Mouse (Mus musculus): ENCODE data around the gene Fdx1l. TPM values are rescaled to one million over a fixed set of nuclear protein-coding genes. Genes with fewer than 3 reads are reported as not detected.

Gene Fdx1l
- polyA plus RNA-seq, 1 experiment from 2014 or later: 57.3 TPM

GRCm38 (mm10) chr9:21032491-21032890 lies 40.9 kb downstream of the Fdx1l start:
- no peak for ATAC-seq
- H3K27me3 ChIP-seq (replicated peaks): peaks cover 67% of the 10 kb centered on the region
- H3K4me1 ChIP-seq (replicated peaks): peaks cover 60% of the 10 kb centered on the region
- H3K36me3 ChIP-seq: no peaks in the 10 kb centered on the region
- H3K27ac ChIP-seq: no peak overlapping the region
- H3K4me3 ChIP-seq (replicated peaks): peak overlapping the region; percentile 55
- no peaks in the 10 kb centered on the region for H3K9me3 ChIP-seq
- H3K4me2 ChIP-seq (replicated peaks): peak overlapping the region; percentile 99
- H3K9ac ChIP-seq: peak overlapping the region; percentile 50; the same call in 1 of the 2 replicates
- 3% methylated on average over 7 of the region's 7 CpGs for WGBS

- under 1% methylated on average over 34 of the region's 35 CpGs for WGBS
- Histone ChIP-seq H3K4me2 (replicated peaks) (peak within 1 kb of the TSS; percentile 99), H3K4me1 (replicated peaks) (peaks cover 55% of the 10 kb centered on the region), H3K9me3 (no peaks in the 10 kb centered on the region), H3K27ac (no peak within 1 kb of the TSS), H3K9ac (peak within 1 kb of the TSS; percentile 50), H3K27me3 (replicated peaks) (peaks cover 62% of the 10 kb centered on the region), H3K36me3 (no peaks in the 10 kb centered on the region), H3K4me3 (replicated peaks) (peak within 1 kb of the TSS; percentile 55)
- ATAC-seq: no peak
These were observed 41.5 kb downstream of the Fdx1l start, which contains the start of gene Icam5 for GRCm38 (mm10) chr9:21031896-21032351. Gene Icam5, plus strand, starts transcription at chr9:21032073.

DNA sequence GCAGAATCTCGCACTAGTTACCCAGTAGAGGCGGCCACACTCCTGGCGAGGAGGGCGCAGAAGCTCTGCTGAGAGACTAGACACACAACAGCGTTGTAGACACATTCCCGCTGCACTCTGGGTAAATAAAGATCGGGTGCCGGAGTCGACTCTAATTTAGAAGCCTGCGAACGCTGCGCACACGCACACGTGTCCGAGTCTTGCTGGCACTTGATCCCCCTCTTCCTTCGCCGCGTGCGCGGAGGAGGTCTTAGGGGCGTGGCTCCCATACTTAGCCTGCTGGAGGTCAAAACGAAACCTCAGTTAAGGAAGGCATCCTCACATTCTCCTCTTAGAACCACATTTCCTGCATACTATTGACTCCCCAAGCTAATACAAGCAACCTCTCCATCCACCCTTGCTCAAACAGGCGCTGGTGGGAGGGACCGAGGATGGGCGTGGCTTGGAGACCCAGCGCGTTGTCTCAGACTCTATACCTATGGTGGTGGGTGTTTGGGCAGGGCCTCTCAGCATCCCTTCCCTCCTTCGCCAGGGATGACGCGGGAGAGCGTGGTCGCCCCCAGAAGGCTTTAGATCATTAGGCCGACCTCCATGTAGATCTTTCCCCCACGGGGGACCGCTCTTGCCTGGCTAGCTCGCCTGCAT lies 42.0 kb downstream of the Fdx1l start:
- Histone ChIP-seq H3K9ac (0 out of 2 replicates have a peak overlapping the region, but pooled peaks have one; percentile 14), H3K4me3 (replicated peaks) (peak overlapping the region; percentile 49), H3K36me3 (no peaks in the 10 kb centered on the region), H3K27me3 (replicated peaks) (peaks cover 56% of the 10 kb centered on the region), H3K4me2 (replicated peaks) (peak overlapping the region; percentile 99), H3K9me3 (no peaks in the 10 kb centered on the region), H3K27ac (no peak overlapping the region), H3K4me1 (replicated peaks) (peaks cover 49% of the 10 kb centered on the region)
- WGBS: under 1% methylated on average over 36 of the region's 36 CpGs
- ATAC-seq: peak; percentile 27

DNA sequence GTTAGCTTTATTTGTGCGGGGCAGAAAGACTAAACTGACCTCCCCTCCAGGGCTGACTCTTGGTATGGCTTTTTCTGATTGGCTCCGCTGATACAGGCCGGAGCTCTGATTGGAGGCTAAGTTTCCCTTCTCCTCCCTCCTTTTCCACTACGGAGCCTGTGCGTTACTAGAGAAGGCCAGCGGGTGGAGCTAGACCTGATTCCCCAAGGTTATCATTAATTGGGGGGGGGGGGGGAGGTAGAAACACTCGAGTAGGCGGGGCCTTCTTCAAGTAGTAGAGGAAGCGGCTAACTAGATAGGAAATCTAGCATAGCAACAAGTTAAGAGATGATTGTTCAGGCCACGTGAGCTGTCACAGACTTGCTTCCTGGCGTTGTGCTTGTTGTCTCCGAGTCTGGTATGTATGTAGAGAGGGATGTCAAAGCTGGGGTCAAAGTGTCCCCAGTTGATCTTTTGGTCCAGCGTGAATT lies 42.6 kb downstream of the Fdx1l start:
- Histone ChIP-seq H3K9me3 (no peaks in the 10 kb centered on the region), H3K27me3 (replicated peaks) (peaks cover 51% of the 10 kb centered on the region), H3K4me3 (replicated peaks) (peak overlapping the region; percentile 49), H3K9ac (no peak overlapping the region), H3K4me2 (replicated peaks) (peak overlapping the region; percentile 99), H3K36me3 (no peaks in the 10 kb centered on the region), H3K4me1 (replicated peaks) (peaks cover 46% of the 10 kb centered on the region), H3K27ac (no peak overlapping the region)
- ATAC-seq: peak; percentile 76
- WGBS: under 1% methylated on average over 13 of the region's 13 CpGs

DNA sequence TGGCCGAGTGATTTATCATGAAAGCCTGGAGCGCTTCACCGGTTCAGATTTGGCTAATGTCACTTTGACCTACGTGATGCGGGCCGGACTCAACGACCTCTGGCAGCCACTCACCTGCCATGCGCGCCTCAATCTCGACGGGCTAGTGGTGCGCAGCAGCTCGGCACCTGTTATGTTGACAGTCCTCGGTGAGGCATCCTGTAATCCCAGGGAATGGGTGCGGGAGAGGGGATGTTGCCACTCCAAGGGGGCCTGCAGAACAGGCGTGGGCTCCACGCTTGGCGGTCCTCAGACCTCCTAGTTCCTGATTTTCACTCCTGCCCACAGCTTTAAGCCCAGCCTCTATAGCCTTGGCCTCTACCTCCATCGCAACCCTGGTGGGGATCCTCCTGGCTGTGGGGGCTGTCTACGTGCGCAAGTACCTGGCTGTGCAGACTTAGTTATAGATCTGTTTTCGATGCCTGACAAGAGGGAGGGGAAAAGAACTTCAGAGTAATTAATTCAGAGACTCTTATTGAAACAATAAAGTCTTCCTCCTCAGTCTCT lies 43.3 kb downstream of the Fdx1l start:
- Histone ChIP-seq H3K9me3 (no peaks in the 10 kb centered on the region), H3K4me3 (replicated peaks) (peak overlapping the region; percentile 49), H3K9ac (peak overlapping the region; percentile 54; the same call in 1 of the 2 replicates), H3K36me3 (no peaks in the 10 kb centered on the region), H3K27me3 (replicated peaks) (peaks cover 44% of the 10 kb centered on the region), H3K27ac (no peak overlapping the region), H3K4me1 (replicated peaks) (peaks cover 46% of the 10 kb centered on the region), H3K4me2 (replicated peaks) (peak overlapping the region; percentile 99)
- 26% methylated on average over 22 of the region's 22 CpGs for WGBS
- ATAC-seq: no peak

DNA sequence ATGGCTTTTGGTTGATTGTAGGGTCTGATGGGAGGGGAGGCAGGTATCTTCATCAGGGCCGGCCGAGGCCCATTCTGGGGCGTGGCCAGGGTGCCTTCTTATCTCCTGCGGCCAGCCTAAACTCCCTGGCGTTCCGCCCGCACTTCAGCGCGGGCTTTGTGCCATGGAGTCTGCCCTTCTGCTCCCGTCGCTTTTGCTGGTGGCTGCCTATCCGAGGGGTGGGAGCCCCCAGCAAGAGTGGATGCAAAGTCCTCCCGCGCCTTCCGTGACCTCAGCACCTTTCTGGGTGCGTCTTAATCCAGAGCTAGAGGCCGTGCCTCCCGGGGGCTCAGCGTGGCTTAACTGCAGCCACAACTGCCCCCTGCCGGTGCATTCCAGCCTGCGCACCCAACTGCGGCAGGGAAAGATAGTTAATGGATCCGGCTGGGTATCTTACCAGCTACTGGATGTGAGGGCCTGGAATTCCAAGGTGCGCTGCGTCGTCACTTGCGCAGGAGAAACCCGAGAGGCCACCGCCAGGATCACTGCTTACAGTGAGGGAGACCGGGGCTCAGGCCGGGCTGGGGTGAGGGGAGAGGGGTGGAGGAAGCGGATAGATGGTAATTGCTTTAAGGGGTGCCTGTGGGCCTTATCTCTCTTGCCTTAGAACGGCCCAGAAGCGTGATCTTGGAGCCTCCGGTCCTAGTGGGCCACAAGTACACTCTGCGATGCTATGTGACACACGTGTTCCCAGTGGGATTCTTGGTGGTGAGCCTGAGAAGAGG lies 43.9 kb downstream of the Fdx1l start, which contains the start of gene Icam4:
TSS of gene Icam4 (plus strand) at position 83 of the 764 bp plus-strand sequence.
- Histone ChIP-seq H3K36me3 (no peaks in the 10 kb centered on the region), H3K9me3 (no peaks in the 10 kb centered on the region), H3K9ac (peak within 1 kb of the TSS; percentile 54), H3K27ac (no peak within 1 kb of the TSS), H3K4me3 (replicated peaks) (peak within 1 kb of the TSS; percentile 49), H3K4me2 (replicated peaks) (peak within 1 kb of the TSS; percentile 99), H3K4me1 (replicated peaks) (peaks cover 39% of the 10 kb centered on the region), H3K27me3 (replicated peaks) (peaks cover 37% of the 10 kb centered on the region)
- WGBS: 2% methylated on average over 37 of the region's 37 CpGs
- peak; percentile 40 for ATAC-seq

DNA sequence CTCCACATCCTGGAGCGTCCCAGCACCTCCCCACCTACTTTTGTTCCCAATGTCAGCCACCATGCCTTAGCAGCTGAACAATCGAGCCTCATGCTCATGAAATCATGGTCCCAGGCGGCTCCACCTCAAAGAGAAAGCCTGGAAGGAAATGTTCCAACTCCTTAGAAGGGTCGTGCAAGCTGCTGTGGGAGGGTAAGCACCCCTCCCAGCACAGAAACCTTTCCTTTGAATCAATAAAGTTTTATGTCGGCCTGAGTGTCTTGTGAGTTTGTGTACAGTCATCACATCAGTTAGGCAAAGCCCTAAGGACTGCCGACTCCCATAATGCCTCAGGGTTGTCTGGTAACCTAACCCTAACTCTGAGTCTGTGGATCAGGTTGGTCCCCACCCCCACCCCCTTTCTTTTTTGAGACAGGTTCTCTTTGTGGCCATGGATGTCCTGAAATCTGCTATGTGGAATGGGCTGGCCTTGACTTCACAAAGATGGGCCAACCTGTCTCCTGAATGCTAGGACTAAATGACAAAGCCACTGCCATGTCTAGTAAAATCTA lies 44.8 kb downstream of the Fdx1l start:
- Histone ChIP-seq H3K4me2 (replicated peaks) (no peak overlapping the region), H3K4me1 (replicated peaks) (peaks cover 38% of the 10 kb centered on the region), H3K36me3 (no peaks in the 10 kb centered on the region), H3K9me3 (no peaks in the 10 kb centered on the region), H3K9ac (no peak overlapping the region), H3K4me3 (replicated peaks) (no peak overlapping the region), H3K27me3 (replicated peaks) (peaks cover 31% of the 10 kb centered on the region), H3K27ac (no peak overlapping the region)
- no peak for ATAC-seq
- 70% methylated on average over 6 of the region's 6 CpGs for WGBS

GRCm38 (mm10) chr9:21027774-21028290 lies 45.6 kb downstream of the Fdx1l start:
- no peaks in the 10 kb centered on the region for H3K36me3 ChIP-seq
- 55% methylated on average over 8 of the region's 8 CpGs for WGBS
- H3K9ac ChIP-seq: no peak overlapping the region
- H3K27ac ChIP-seq: no peak overlapping the region
- no peak overlapping the region for H3K4me3 ChIP-seq (replicated peaks)
- H3K4me1 ChIP-seq (replicated peaks): peaks cover 32% of the 10 kb centered on the region
- peaks cover 23% of the 10 kb centered on the region for H3K27me3 ChIP-seq (replicated peaks)
- no peak overlapping the region for H3K4me2 ChIP-seq (replicated peaks)
- no peak for ATAC-seq
- H3K9me3 ChIP-seq: no peaks in the 10 kb centered on the region

DNA sequence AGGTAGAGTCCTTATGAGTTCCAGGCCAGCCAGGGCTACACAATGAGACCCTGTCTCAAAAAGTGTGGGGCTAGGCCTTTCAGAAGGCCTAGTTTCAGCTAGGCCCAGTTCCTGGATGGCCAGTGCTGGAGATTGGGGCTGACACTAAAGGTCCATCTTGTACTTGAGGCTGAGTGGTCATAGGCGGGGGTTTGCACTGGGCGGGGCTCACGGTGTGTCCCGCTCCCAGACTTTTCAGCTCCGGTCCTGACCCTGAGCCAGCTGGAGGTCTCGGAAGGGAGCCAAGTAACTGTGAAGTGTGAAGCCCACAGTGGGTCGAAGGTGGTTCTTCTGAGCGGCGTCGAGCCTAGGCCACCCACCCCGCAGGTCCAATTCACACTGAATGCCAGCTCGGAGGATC lies 46.6 kb downstream of the Fdx1l start:
- Histone ChIP-seq H3K4me3 (replicated peaks) (no peak overlapping the region), H3K4me2 (replicated peaks) (no peak overlapping the region), H3K27ac (no peak overlapping the region), H3K9ac (no peak overlapping the region), H3K4me1 (replicated peaks) (peaks cover 22% of the 10 kb centered on the region), H3K9me3 (no peaks in the 10 kb centered on the region), H3K36me3 (no peaks in the 10 kb centered on the region), H3K27me3 (replicated peaks) (peaks cover 14% of the 10 kb centered on the region)
- ATAC-seq: no peak
- 75% methylated on average over 12 of the region's 12 CpGs for WGBS

GRCm38 (mm10) chr9:21025258-21025810 lies 48.1 kb downstream of the Fdx1l start:
- Histone ChIP-seq H3K9me3 (no peaks in the 10 kb centered on the region), H3K27ac (no peak overlapping the region), H3K27me3 (replicated peaks) (peaks cover 11% of the 10 kb centered on the region), H3K4me3 (replicated peaks) (no peak overlapping the region), H3K4me2 (replicated peaks) (0 out of 2 replicates have a peak overlapping the region, but pooled peaks have one; percentile 2), H3K4me1 (replicated peaks) (peaks cover 13% of the 10 kb centered on the region), H3K36me3 (no peaks in the 10 kb centered on the region), H3K9ac (no peak overlapping the region)
- ATAC-seq: no peak; the same call in 1 of the 2 replicates
- 51% methylated on average over 19 of the region's 19 CpGs for WGBS

DNA sequence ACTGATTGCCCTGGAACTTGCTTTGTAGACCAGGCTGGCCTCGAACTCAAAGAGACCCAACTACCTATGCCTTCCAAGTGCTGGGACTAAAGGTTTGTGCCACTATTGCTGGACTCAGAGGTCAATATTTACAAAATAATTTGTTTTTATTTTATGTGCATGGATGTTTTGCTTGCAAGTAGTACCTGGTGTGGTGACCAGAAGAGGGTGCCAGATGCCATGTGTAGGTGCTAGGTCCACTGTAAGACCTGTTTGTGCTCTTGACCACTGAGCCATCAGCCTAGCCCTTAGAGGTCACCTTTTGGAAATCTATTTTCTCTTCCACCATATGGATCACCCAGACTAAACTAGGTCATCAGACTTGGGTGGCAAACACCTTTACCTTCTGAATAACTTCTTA lies 50.7 kb downstream of the Fdx1l start:
- no peak overlapping the region for H3K27ac ChIP-seq
- H3K4me3 ChIP-seq (replicated peaks): no peak overlapping the region
- H3K27me3 ChIP-seq (replicated peaks): no peaks in the 10 kb centered on the region
- WGBS: 78% methylated on average over 1 of the region's 1 CpGs
- ATAC-seq: no peak
- H3K4me2 ChIP-seq (replicated peaks): no peak overlapping the region
- no peaks in the 10 kb centered on the region for H3K4me1 ChIP-seq (replicated peaks)
- H3K9me3 ChIP-seq: no peaks in the 10 kb centered on the region
- no peaks in the 10 kb centered on the region for H3K36me3 ChIP-seq
- no peak overlapping the region for H3K9ac ChIP-seq
